Mouse (Mus musculus) megakaryocyte, embryonic 14.5 days (primary cell): ENCODE measurements at regions not wholly inside any gene's neighbourhood (a gene's known extent, or its start where the extent isn't known, plus 50 kb on each side); places are given as distances from the start of the nearest gene placed in this dataset.

Source experiments
- FLI1 ChIP-seq: IDR thresholded peaks from 2 replicates; pipeline ENCODE4 v1.6.1; 2012; ENCODE audit warnings: low read length, inconsistent platforms, mixed read lengths
- GATA1 ChIP-seq: IDR thresholded peaks from 3 replicates; pipeline ENCODE4 v1.6.1; 2012; ENCODE audit warnings: mixed read lengths, low read length, inconsistent platforms, borderline replicate concordance

DNA sequence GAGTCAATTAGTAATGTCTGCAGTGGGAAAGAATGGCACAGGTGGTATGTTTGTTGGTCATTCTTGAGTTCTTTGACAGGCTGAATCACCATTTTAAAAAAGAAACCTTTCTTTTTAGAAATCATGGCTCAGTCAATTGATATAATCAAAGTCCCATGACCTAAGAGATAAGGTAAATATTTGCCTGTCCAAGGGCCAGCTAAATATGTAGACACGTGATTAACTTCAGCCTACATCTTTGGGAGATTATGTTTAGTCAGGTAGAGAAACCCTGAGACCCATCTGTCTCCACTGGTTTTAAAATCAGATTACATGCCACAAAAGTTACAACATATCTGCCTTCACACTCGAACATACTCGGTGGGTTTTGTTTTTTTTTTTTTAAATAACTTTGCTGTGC is 128.6 kb upstream of the Kazn start:
- TF ChIP-seq GATA1: no peak
- no peak for TF ChIP-seq FLI1
